Mouse (Mus musculus) adrenal gland, adult 18-20 months (tissue): Measurements from ENCODE around the gene Nccrp1. TPM values are rescaled to one million over a fixed set of nuclear protein-coding genes. Genes with fewer than 3 reads are reported as not detected.
A peak's percentile ranks its signal among the peaks of the same experiment; 100 is the strongest.
"Not testable (repeated sequence)": the region's sequence is repeated elsewhere in the genome, so short reads cannot be mapped to it uniquely, and the experiment has no call there.

Experiments used
- DNase-seq, 2 experiments: peaks; one replicate each; pipeline ENCODE4 v3.0.0; 2021 to 2022; ENCODE audit warnings: low spot score in 2 of 2
- total RNA-seq, 2 experiments: library from RNA; stranded (reverse); gene quantifications; 1 replicate in 1 of 2; 2 replicates in 1 of 2; pipeline ENCODE4 v1.2.3; 2021

Nccrp1 gene
- total RNA-seq, 2 experiments from 2014 or later, result not detected

DNA sequence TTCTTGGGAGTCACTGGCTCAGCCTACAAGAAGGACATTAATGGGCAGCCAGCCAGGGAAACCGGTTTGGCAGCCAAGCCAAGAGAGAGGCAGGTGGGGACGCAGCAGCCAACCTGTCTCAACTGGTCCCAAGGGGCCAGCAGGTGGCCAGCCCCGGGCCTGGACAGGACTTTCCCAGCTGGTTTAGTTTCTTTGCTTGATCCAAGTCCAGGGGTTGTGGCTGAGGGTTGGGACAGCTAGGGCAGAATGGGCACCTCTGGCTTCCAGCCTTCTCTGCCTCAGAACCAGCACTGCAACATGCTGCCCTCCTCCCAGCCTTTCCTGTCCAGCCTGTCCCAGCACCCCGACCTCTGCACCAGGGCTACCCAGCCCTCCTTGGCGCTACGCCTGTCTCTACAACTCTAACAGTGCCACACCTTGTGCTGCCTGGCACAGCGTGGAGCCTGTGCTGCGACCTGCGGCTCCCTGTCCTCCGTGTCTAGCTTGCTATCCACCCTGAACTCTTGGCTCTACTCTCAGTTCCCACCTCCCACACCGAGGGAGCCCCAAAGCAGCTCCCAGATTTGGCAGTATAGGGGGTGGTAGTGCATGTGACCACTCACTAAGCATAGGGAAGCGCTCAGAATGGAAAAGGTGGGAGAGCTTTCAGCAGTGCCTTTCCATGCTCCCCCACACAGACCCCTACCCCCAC lies 23.4 kb upstream of the Nccrp1 start:
- DNase-seq, result peak in 1 of 2 experiments; percentile 34

DNA sequence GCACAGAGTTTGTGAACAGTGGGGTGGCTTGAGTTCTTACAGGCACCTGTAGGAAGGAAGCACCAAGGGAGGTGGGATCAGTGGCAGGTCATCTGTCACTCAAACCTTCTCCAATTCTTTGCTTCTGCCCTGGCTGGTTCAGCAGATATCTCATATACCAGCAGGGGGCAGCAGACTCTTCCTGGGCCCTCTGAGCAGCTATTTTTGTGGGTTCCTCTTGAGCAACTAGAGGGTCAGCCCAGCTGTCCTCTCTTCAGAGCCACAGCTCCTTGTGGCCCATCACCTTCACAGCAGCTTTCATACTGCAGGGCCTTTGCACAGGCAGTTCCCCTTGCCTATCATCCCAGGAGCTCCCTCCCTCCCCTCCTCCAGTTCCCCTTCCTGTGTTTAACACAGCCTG lies 21.2 kb upstream of the Nccrp1 start:
- peak; percentile 54 to 65 for DNase-seq

DNA sequence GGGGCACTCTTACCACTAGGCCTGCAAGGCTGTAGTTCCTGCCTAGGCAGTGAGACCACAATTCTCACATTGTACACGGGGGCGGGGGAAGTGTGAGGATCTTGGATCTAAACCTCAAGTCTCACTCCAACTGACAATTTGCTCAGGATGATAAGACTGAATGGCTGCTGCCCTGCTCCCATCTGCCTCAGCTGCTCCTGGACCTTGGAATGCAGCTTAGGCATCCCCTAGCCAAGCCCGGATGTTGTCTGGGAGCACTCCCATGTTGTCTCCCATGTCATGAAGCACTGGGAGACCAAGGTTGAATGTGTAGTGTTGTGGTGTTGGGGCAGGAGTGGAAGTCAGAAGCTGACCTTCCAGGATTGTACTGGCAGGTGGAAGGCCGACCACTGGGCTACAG lies 20.5 kb upstream of the Nccrp1 start:
- no peak for DNase-seq

DNA sequence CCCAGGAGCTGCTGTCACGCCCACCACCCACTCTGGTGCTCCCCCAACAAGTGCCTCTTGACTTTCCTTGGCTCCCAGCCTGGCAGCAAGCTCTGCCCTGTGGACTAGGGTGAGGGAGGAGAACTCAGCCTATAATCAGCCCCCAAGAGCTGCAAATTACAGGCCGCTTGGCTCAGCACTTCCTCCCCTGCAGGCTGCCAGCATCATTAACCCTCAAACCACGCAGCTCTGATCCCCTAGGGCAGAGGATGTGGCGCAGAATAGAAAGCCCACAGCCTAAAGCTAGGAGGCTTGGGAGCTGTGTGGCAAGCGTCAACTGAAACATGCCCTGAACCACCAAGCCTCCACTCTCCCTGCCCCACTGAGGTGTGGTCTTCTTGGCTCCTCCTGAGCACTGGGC lies 18.4 kb upstream of the Nccrp1 start:
- DNase-seq, result no peak

DNA sequence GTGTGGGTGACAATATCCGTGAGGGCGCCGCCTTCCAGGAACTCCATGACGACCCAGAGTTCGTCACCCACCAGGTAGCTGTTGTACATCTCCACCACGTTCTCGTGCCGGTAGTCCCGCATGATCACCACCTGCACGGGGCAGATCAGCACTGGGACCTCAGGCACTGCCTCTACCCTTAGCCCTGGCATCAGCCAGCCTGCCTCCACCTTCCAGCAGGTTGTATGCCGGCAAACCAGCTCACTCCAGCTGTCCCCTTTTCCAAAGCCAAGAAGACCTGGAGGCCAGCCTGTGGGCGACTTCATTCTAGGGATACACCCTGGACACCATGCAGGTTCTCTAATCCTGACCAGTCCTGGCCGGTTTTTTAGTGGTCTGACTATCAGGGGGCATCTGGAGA lies 15.9 kb upstream of the Nccrp1 start:
- DNase-seq, result no peak

DNA sequence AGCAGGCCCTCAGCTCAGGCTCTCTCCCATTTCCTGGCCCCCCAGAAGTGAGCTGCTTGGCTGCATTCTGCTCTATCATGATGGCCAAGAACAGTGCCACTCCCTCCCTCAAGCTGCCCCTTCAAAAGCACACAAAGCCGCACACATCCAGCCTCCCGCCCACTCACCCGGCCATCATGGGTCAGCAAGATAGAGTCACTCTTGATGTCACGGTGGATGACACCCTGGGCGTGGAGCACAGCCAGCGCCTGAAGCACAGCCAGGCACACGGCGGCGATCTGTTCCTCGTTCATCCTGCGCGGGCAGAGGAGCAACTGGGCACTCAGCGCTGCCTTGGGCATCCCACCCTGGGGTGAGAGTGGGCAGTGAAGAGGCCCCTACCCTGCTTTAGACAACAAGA lies 15.3 kb upstream of the Nccrp1 start:
- no peak for DNase-seq

DNA sequence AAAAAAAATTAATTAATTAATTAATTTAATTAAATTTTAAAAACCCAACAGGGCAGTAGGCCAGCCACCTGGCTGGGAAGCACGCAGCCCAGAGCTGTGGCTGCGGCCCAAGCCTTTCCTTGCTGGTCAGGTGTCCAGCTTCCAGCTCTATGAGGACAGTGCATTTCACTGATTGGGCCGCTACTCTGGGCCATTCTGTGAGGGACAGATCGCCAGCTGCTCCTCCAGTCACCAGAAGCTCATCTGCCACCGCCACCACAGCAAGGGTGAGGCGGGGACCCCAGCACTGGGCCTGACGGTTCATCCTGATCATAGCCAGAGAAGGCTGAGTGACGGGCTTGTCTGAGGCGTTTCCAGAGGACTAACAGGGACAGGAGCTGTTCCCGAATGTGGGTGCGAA lies 14.9 kb upstream of the Nccrp1 start:
- DNase-seq, result no peak

DNA sequence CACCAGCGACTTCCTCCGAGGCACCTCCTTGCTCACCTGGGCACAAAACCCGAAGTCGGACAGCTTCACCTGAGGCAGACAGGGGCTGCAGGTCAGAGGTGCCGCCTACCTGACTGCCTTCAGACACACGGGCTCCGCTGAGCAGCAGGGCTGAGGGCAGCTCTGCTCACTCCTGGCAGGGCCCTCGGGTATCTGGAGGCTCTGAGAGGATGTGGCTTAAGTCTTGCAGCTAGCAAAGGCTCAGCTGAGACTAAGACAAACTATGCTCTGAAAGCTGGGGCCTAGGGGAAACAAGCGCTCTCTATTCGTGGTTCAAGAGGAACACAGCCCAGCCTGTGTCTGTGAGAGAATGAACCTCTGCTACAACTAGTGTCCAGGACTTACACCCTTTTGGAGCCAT lies 13.8 kb upstream of the Nccrp1 start:
- DNase-seq, result no peak

DNA sequence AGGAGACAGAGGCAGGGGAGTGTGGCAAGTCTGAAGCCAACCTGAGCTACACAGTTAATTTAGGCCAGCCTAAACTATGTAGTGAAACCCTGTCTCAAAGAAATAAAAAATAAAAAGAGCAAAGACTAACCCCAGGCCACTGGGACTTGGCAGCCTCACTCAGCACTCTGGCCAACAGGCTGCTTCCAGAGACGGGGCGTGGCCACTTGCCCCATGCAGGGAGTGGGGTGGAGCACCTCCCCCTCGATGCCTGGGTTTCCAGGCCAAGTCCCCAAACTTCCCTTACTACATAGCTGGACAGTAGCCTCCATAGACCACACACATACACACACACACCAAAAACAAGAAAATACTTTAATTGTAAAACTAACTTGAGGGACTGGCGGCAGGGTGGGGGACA lies 11.4 kb upstream of the Nccrp1 start:
- no peak for DNase-seq

DNA sequence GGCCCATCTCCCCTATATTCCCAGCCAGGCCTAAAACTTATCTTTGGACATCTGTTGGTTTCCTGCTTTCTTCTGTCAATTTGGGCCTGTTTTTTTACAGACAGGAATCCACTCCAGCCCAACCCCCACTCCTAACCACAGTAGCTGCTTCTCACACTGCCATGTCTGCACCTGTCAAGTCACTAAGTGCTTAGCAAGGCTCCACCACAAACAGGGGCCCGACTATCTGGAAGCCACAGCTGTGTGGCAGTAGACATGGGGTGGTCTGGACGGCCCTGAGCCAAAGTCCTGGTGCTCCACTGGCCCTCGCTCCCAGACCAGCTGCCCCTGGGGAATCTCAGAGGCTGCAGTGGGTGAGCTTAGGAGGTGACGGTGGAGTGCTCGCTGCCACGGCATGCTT lies 10.7 kb upstream of the Nccrp1 start:
- DNase-seq, result no peak

DNA sequence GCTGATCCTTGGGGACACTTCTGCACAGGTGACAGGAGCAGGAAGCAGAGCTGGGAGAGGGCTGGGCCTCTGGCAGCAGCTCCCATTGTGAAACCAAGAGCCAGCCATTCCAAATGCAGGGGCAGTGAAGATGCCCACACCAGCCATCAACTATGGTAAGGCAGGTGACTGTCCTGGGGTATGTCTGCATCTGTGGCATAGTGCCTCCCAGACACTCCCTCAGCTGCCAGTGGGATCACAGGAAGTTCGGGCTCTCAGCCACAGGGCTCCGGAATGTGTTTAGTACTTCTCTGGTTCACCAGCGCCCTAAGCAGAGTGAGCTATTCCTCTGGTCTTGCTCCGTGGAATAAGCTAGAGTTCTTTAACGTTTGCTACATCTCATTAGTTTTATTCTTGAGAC lies 10.0 kb upstream of the Nccrp1 start:
- DNase-seq, result no peak

DNA sequence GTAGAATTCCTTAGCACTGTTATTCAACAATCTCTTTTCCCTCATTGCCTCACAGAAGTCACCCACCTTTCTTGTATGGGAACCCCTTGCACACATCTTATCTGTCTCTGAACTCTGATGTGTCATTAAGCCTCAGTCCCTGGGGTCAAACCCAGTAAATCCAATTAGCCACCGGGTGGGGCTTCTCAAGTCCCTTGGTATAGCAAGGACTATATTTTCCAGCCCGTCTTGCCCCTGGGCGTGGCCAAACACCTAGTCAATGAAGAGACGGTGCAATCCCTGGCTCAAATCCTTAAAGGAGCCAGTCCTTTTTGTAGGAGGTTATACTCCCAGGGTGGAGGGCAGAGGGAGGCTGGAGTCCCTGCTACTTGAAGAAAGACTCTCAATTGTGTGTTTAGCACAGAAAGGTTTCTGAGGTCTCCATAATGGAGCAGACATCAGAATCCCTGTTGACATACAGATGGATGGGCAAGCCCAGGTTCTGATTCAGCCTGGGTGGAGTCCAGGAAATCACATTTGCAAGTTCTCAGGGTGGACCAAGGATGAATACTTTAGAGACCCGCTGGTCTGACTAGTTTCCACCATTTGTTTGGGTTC lies 9.0 kb upstream of the Nccrp1 start:
- no peak for DNase-seq

DNA sequence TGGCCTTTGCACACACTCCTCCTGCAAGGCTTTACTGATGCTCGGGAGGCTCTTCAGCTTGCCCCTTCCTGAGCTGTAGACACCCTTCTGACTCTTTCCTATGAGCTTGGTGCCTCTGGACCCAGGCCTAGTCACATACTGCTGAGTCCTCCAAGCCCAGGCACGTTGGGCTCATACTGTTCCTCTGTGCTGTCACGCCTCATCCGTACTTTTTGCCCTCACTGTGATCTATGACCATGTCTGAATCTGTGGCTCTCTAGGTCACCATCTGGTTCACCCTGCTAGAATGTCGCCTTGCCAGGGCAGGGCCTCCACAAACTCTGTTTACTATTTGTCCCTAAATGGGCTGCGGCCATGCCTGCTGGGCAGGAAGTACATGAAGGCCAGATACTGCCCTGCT lies 6.0 kb upstream of the Nccrp1 start:
- no peak for DNase-seq

DNA sequence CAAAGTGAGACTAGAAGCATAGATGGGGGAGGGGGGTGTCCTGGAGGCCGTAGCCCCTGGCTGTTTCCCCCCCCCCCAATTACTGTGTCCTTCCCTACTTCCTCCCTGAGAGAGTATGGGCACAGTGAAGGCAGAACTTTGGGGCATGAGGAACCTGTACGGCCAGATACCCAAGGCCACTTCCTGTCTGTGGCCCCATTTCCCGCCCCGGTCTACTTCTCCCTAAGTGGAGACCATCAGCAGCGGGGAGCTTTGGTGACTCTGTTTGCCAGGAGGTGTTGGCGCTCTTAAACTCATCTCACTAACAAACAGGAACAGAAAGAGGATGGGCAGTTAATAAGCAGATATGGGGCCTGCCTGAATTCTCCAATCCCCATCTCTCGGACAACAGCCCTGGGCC lies 574 bp upstream of the Nccrp1 start:
- DNase-seq, result no peak

DNA sequence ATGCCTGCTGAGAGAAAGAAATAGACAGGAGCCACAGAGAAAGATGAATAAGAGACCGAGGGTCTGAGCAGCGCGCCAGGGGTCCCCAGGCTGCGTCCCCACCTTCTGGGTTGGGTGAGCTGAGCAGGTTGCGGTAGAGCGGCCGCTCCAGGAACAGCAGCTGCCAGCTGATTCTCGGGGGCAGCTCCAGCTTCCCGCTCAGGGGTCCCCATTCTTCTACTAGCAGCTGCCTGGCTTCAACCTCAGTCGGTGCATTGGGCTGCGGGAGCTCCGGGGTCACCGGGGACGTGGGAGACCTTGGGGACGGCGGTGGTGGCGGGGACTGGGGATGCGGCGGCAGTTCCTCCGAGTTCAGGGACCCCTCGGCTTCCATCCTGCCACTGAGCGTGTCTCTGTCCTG lies 405 bp downstream of the Nccrp1 start:
- no peak for DNase-seq

DNA sequence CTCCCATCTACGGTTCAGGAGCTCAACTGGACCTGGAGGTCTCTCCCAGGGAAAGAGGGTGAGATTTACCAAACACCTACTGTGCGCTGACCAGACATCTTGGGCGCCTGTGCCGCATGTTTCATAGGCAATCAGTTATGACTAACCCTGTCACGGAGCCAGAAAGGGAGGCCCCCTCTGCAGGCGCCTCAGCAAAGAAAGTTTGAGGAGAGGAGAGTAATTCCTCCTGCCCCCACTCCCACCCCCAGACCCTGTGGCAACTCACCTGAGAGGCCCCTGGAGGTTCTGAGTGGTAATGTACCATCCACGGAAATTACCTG lies 1.2 kb downstream of the Nccrp1 start:
- DNase-seq, result no peak

DNA sequence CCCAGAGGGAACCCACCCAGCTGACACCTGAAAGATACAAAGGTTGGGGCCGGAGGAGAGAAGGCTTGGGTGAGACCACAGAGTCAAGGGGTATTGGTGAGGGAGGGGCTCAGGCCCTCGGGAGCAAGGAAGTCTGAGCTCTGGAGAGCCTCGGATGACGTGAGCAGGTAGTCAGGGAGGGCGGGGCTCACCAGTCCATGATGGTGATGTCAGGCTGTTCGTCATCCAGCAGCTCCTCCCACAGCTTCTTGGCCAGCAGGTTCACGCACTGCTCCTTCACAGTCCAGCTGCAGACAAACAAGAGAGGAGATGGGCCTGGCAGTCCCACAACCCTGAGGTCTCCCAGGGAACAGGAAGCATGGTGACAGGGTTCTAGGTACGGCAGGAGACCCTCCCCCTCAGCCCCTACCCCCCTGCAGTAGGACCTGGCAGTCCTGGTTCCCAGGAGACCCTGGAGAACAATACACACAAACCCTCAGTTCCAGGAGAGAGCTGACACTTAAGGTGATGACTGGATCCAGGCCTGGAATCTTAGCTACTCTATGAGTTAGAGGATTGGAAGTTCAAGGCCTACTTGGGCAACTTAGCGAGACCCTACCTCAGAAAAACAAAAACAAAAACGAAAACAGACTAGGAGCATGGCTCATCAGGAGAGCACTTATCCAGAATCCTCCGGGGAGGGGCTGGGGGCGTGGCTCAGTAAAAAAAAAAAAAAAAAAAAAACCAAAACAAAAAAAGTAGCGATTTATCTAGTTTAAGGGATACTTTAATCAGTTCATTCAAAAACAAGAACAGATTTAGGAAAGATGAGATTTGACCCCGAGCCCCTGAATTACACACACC lies 1.8 kb downstream of the Nccrp1 start:
- no peak for DNase-seq

DNA sequence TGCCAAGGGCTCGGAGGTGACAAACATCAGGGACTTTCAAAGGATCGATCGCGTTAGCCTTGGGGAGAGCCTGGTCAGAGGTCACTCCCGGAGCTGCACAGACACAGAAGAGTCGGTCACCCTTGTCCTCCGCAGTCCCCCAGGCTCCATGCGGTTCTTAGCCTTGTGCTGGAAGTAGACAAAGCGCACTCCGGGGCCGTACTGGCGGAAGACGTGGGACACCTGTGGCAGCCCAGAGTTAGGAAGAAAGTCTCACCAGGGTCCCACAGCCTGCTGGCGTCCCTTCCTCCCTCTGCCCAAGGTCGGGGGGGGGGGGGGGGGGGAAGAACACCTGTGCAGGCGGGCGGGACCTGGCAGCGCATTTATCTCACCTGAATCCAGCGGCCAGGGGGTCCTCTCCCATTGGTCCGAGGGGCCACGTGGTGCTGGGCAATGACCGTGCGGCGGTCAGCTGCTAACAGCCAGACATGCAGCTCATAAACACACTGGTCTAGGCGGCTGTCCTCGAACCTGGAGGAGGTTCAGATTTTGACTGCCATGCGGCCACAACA lies 2.9 kb downstream of the Nccrp1 start:
- DNase-seq, result no peak

DNA sequence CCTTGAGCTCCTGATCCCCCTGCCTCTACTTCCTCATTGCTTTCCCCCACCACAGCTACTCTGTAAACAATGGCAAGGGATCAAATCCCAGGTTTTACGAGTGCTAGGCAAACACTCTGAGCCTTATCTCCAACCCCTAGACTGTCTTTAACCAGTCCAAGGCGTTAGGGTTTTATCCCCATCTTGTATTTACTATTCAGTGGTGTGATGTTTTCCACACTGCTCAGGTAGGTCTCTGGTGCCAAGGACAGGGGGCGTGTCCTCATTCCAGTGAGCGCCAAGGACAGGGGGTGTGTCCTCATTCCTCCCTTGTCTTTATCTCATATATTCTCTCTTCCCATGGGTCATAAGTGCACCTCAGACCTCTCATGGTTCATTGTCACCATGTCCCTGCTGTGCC lies 6.5 kb downstream of the Nccrp1 start, which contains the start of gene Sycn:
Gene Sycn, plus strand, starts transcription at position 360 of the 400 bp plus-strand sequence.
- DNase-seq, result no peak

DNA sequence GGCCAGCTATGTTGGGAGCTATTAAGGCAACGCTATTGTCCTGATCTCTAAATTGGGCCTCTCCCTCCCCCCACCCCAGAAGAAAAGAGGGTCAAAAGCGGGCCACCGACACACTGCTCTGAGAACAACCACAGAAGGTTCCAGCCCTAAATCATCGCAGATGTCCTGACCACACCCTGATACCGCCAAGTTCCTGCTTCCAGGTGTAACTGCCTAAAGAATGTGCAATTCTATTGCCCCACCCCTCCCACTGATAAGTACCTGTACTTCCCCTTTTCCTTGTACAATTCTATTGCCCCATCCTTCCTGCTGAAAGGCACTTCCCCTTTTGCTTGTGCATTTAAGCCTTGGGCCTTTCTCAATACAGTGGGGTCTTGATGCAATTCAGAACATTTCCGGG lies 8.2 kb downstream of the Nccrp1 start:
- not testable (repeated sequence) for DNase-seq

DNA sequence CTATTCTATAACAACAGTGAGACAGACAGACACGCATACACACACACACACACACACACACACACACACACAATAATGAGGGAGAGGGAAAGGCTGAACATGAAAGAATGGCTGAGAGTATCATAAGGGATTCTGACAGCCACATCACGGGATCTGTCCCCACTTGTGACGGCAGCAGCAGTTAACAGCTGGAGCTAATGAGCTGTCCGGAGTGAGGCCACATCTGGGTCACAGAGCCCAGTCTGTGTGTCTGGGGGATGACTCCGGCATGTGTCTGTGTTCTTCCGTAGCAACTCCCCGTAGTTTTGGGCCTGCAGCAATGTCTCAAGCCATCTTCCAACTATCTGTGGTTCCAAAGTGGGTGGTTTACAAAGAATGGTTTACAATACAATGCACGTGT lies 15.0 kb downstream of the Nccrp1 start:
- DNase-seq, result no peak
